Mouse (Mus musculus): Measurements from ENCODE around the gene Mff. TPM values are rescaled to one million over a fixed set of nuclear protein-coding genes. Genes with fewer than 3 reads are reported as not detected.
A peak's percentile ranks its signal among the peaks of the same experiment; 100 is the strongest.

The Mff gene
- total and polyA plus RNA-seq, 2 experiments from 2014 or later, result 364 to 410 TPM

DNA sequence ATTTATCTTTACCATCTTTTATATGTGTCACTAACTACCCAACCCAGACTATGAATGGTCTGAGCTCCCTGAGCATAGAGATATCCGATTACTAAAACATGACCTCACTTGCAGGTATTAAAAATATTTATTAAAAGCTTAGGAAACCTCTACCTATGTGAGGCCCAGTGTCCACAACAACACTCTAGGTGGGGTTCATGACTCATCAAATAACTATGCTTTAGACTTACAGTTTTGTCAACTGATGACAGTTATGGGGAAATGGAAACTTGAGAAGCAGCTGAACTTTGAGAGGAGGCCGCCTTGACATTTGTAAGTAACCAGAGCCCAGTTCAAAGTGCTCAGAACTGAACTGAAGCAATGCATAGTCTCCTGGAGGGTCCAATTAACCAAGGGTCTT, 70.5 kb downstream of the Mff start:
- TF ChIP-seq CTCF (IDR thresholded peaks at IDR 0.05; ENCODE audit: low read depth), result no peak
- H3K9me3 ChIP-seq (ENCODE audit: low read length), result no peaks in the 10 kb centered on the region
- no peak overlapping the region for H3K27ac ChIP-seq
- no peaks in the 10 kb centered on the region for H3K36me3 ChIP-seq (ENCODE audit: insufficient read depth, low read length)
- H3K4me1 ChIP-seq (ENCODE audit: insufficient read depth, low read length), result no peaks in the 10 kb centered on the region
- no peak for ATAC-seq
- WGBS, result 86% methylated on average over 2 of the region's 2 CpGs
- no peak for DNase-seq (ENCODE audit: low spot score)
- H3K9ac ChIP-seq (replicated peaks; ENCODE audit: low read length), result no peak overlapping the region
- H3K27me3 ChIP-seq (ENCODE audit: insufficient read depth, low read length), result no peaks in the 10 kb centered on the region
- no peak overlapping the region for H3K4me2 ChIP-seq (ENCODE audit: low read depth, low read length)
- H3K4me3 ChIP-seq (ENCODE audit: low read length), result no peak overlapping the region

DNA sequence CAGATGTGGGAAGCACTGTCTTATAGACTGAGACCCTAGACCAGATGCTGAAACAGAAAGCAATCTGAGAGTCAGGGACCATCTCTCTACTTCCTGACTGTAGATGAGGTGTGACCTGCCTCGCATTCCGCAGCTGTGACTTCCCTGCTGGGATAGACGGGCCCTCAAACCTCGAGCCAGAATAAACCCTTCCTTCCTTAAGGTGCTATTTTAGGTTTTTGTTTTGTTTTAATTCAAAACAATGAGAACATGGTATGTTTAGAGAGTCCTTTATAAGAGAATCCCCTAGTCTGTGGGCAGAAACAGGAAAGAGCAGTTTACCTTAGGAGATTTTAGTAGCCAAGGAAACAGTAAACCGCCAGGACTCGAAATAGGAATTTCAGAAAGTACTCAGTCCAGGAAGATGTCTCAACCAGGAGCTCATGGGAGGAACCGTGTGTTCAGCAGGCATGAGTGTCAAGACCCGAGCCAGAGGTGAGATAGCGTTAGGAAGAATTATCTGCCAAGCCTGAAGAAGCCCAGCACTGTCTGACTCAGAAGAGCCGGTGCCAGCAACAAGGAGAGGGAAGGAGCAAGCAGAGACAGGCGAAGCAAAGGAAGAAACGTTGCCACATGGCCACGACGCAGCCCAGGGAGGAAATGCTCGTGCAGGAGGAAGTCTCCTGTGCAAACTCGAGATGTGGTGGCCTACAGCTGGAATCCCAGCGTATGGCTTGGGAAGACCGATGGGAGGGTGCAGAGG, 71.2 kb downstream of the Mff start:
- Histone ChIP-seq H3K27me3 (ENCODE audit: insufficient read depth, low read length) (no peaks in the 10 kb centered on the region), H3K27ac (0 out of 2 replicates have a peak overlapping the region, but pooled peaks have one; percentile 6), H3K4me1 (ENCODE audit: insufficient read depth, low read length) (no peaks in the 10 kb centered on the region), H3K4me2 (ENCODE audit: low read depth, low read length) (no peak overlapping the region), H3K36me3 (ENCODE audit: insufficient read depth, low read length) (no peaks in the 10 kb centered on the region), H3K4me3 (ENCODE audit: low read length) (no peak overlapping the region), H3K9ac (replicated peaks; ENCODE audit: low read length) (no peak overlapping the region), H3K9me3 (ENCODE audit: low read length) (no peaks in the 10 kb centered on the region)
- DNase-seq (ENCODE audit: low spot score), result no peak
- TF ChIP-seq CTCF (IDR thresholded peaks at IDR 0.05; ENCODE audit: low read depth), result no peak
- ATAC-seq, result no peak
- 77% methylated on average over 18 of the region's 18 CpGs for WGBS

GRCm38 (mm10) chr1:82797088-82797487, 72.4 kb downstream of the Mff start:
- no peak overlapping the region for H3K4me3 ChIP-seq (ENCODE audit: low read length)
- no peaks in the 10 kb centered on the region for H3K27me3 ChIP-seq (ENCODE audit: insufficient read depth, low read length)
- no peaks in the 10 kb centered on the region for H3K9me3 ChIP-seq (ENCODE audit: low read length)
- no peak for ATAC-seq
- no peak overlapping the region for H3K27ac ChIP-seq
- no peaks in the 10 kb centered on the region for H3K36me3 ChIP-seq (ENCODE audit: insufficient read depth, low read length)
- no peaks in the 10 kb centered on the region for H3K4me1 ChIP-seq (ENCODE audit: insufficient read depth, low read length)
- WGBS, result 94% methylated on average over 4 of the region's 4 CpGs
- TF ChIP-seq CTCF (IDR thresholded peaks at IDR 0.05; ENCODE audit: low read depth), result no peak
- no peak for DNase-seq (ENCODE audit: low spot score)
- H3K9ac ChIP-seq (replicated peaks; ENCODE audit: low read length), result no peak overlapping the region
- H3K4me2 ChIP-seq (ENCODE audit: low read depth, low read length), result no peak overlapping the region

DNA sequence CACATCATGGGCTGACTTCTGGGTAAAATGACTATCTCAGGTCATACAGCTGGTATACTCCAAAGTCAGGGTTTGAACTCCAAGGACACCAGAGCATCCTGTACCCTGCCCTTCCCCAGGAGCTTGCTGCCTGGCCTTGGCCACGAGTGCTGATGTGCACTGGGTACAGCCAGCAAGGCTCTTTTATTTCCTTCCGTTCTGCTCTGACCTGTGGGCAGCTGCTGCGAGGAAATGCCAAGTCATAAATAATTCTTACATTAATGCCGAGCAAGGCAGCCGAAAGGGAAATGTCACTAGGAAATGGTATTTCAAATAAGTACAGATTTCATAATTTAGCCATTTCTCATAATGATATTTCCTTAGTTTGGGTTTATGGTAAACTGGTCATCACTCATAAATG, 73.6 kb downstream of the Mff start:
- no peak for DNase-seq (ENCODE audit: low spot score)
- no peak for TF ChIP-seq CTCF (IDR thresholded peaks at IDR 0.05; ENCODE audit: low read depth)
- ATAC-seq, result no peak
- WGBS, result 57% methylated on average over 5 of the region's 5 CpGs
- H3K9me3 ChIP-seq (ENCODE audit: low read length), result no peaks in the 10 kb centered on the region
- no peak overlapping the region for H3K27ac ChIP-seq
- H3K9ac ChIP-seq (replicated peaks; ENCODE audit: low read length), result no peak overlapping the region
- no peaks in the 10 kb centered on the region for H3K36me3 ChIP-seq (ENCODE audit: insufficient read depth, low read length)
- no peaks in the 10 kb centered on the region for H3K4me1 ChIP-seq (ENCODE audit: insufficient read depth, low read length)
- H3K27me3 ChIP-seq (ENCODE audit: insufficient read depth, low read length), result no peaks in the 10 kb centered on the region
- no peak overlapping the region for H3K4me3 ChIP-seq (ENCODE audit: low read length)
- H3K4me2 ChIP-seq (ENCODE audit: low read depth, low read length), result no peak overlapping the region

GRCm38 (mm10) chr1:82798922-82799321, 74.2 kb downstream of the Mff start:
- Histone ChIP-seq H3K27me3 (ENCODE audit: insufficient read depth, low read length) (no peaks in the 10 kb centered on the region), H3K36me3 (ENCODE audit: insufficient read depth, low read length) (no peaks in the 10 kb centered on the region), H3K27ac (no peak overlapping the region), H3K4me1 (ENCODE audit: insufficient read depth, low read length) (no peaks in the 10 kb centered on the region), H3K4me3 (ENCODE audit: low read length) (no peak overlapping the region), H3K9me3 (ENCODE audit: low read length) (no peaks in the 10 kb centered on the region), H3K9ac (replicated peaks; ENCODE audit: low read length) (no peak overlapping the region), H3K4me2 (ENCODE audit: low read depth, low read length) (no peak overlapping the region)
- ATAC-seq (no peak), DNase-seq (ENCODE audit: low spot score) (no peak)
- TF ChIP-seq CTCF (IDR thresholded peaks at IDR 0.05; ENCODE audit: low read depth), result no peak
- WGBS, result 81% methylated on average over 4 of the region's 4 CpGs

DNA sequence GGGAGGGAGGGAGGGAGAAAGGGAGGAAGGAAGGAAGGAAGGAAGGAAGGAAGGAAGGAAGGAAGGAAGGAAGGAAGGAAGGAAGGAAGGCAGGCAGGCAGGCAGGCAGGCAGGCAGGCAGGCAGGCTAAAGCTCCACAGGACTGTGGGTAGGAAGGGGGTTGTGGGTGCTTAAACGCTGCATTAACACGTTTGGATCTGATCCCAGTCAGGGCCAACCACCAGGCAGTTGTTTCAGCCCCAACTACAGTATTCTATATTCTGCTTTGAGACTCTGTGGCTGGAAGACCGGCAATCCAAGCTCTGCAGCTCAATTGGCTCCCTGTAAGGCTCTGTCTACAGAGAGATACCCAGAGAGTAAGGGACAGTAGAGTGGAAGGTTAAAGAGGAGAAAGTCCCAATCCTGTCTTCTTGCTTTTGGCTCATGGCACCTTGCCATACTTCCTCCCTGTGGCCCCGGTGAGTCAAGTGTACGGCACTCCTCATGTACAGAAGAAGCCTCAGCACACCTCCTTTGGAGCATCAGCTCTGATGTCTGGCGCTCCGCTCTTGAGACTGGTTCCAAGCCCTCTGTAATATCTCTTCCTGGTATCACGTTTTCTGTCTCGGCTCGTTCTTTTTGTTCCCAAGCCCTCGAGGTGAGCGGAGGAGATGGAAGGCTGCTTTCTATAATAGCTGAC, 76.6 kb downstream of the Mff start:
- Histone ChIP-seq H3K9me3 (ENCODE audit: low read length) (no peaks in the 10 kb centered on the region), H3K27me3 (ENCODE audit: insufficient read depth, low read length) (no peaks in the 10 kb centered on the region), H3K4me1 (ENCODE audit: insufficient read depth, low read length) (no peaks in the 10 kb centered on the region), H3K9ac (replicated peaks; ENCODE audit: low read length) (no peak overlapping the region), H3K36me3 (ENCODE audit: insufficient read depth, low read length) (no peaks in the 10 kb centered on the region), H3K4me3 (ENCODE audit: low read length) (no peak overlapping the region), H3K4me2 (ENCODE audit: low read depth, low read length) (peak overlapping the region; percentile 2; the same call in 1 of the 2 replicates), H3K27ac (no peak overlapping the region)
- DNase-seq (ENCODE audit: low spot score), result no peak
- no peak for ATAC-seq
- TF ChIP-seq CTCF (IDR thresholded peaks at IDR 0.05; ENCODE audit: low read depth), result no peak
- WGBS, result 53% methylated on average over 12 of the region's 12 CpGs

Other genes starting within 250 kb of the Mff start
- 0.42 and 0.61 TPM in 2 replicates for gene Col4a4, start 138.0 kb upstream of the Mff start, total RNA-seq (2014; rRNA removed)
- gene Col4a4, start 138.0 kb upstream of the Mff start, polyA plus RNA-seq (2015; fragmentation: Nextera tagmentation; extraction: Ambion mirVana), result 0.40 and 0.61 TPM in 2 replicates
- 0.29 and 0.94 TPM in 2 replicates for gene Col4a3, start 138.0 kb upstream of the Mff start, total RNA-seq (2014; rRNA removed)
- gene Col4a3, start 138.0 kb upstream of the Mff start, polyA plus RNA-seq (2015; fragmentation: Nextera tagmentation; extraction: Ambion mirVana), result 0.71 and 0.79 TPM in 2 replicates
- gene Tm4sf20, start 43.6 kb downstream of the Mff start, total RNA-seq (2014; rRNA removed), result not detected in 2 replicates
- not detected in 2 replicates for gene Tm4sf20, start 43.6 kb downstream of the Mff start, polyA plus RNA-seq (2015; fragmentation: Nextera tagmentation; extraction: Ambion mirVana)
- not detected in 2 replicates for gene Gm47791, start 46.4 kb downstream of the Mff start, total RNA-seq (2014; rRNA removed)
- not detected in 2 replicates for gene Gm47791, start 46.4 kb downstream of the Mff start, polyA plus RNA-seq (2015; fragmentation: Nextera tagmentation; extraction: Ambion mirVana)
- gene Agfg1, start 114.6 kb downstream of the Mff start, total RNA-seq (2014; rRNA removed), result 88.2 and 98.6 TPM in 2 replicates
- 20.7 TPM in 2 replicates for gene Agfg1, start 114.6 kb downstream of the Mff start, polyA plus RNA-seq (2015; fragmentation: Nextera tagmentation; extraction: Ambion mirVana)
- 0.97 TPM in 1 of 2 replicates, not detected in the other for gene A030005L19Rik, start 188.4 kb downstream of the Mff start, total RNA-seq (2014; rRNA removed)
- not detected in 2 replicates for gene A030005L19Rik, start 188.4 kb downstream of the Mff start, polyA plus RNA-seq (2015; fragmentation: Nextera tagmentation; extraction: Ambion mirVana)
- gene A030014E15Rik, start 200.0 kb downstream of the Mff start, total RNA-seq (2014; rRNA removed), result not detected in 2 replicates
- not detected in 2 replicates for gene A030014E15Rik, start 200.0 kb downstream of the Mff start, polyA plus RNA-seq (2015; fragmentation: Nextera tagmentation; extraction: Ambion mirVana)
- gene Gm6217, start 206.5 kb downstream of the Mff start, total RNA-seq (2014; rRNA removed), result not detected in 2 replicates
- gene Gm6217, start 206.5 kb downstream of the Mff start, polyA plus RNA-seq (2015; fragmentation: Nextera tagmentation; extraction: Ambion mirVana), result not detected in 2 replicates
- not detected in 2 replicates for gene A030003K21Rik, start 218.5 kb downstream of the Mff start, total RNA-seq (2014; rRNA removed)
- gene A030003K21Rik, start 218.5 kb downstream of the Mff start, polyA plus RNA-seq (2015; fragmentation: Nextera tagmentation; extraction: Ambion mirVana), result not detected in 2 replicates
- not detected in 2 replicates for gene Gm7544, start 231.1 kb downstream of the Mff start, total RNA-seq (2014; rRNA removed)
- gene Gm7544, start 231.1 kb downstream of the Mff start, polyA plus RNA-seq (2015; fragmentation: Nextera tagmentation; extraction: Ambion mirVana), result not detected in 2 replicates
- gene Gm47955, start 235.4 kb downstream of the Mff start, total RNA-seq (2014; rRNA removed), result not detected in 2 replicates
- gene Gm47955, start 235.4 kb downstream of the Mff start, polyA plus RNA-seq (2015; fragmentation: Nextera tagmentation; extraction: Ambion mirVana), result not detected in 2 replicates

Measured in hindbrain, postnatal 0 days (tissue).